Mouse (Mus musculus) bone marrow, adult 2 months (tissue): ENCODE measurements around the gene Memo1. TPM values are rescaled to one million over a fixed set of nuclear protein-coding genes. Genes with fewer than 3 reads are reported as not detected.

ENCODE experiments used
- H3K27ac ChIP-seq: fragments of 200-500 bp; 2 replicates; pipeline ENCODE4 v1.5.1; 2012; ENCODE audit warnings: low read depth, mild to moderate bottlenecking, control low read depth, inconsistent platforms, low read length; ENCODE audit not compliant: control insufficient read depth, poor library complexity, insufficient read depth
- H3K4me1 ChIP-seq: fragments of 200-500 bp; 2 replicates; pipeline ENCODE4 v1.6.1; 2011; ENCODE audit warnings: low read length; ENCODE audit not compliant: control insufficient read depth, insufficient read depth
- H3K4me3 ChIP-seq: fragments of 200-500 bp; replicated peaks from 2 replicates; pipeline ENCODE3; 2011; ENCODE audit warnings: mild to moderate bottlenecking, low read depth, low read length, control low read depth; ENCODE audit not compliant: control insufficient read depth
- CTCF ChIP-seq: fragments of 200-500 bp; IDR thresholded peaks from 2 replicates; pipeline ENCODE4 v1.5.1; 2011; ENCODE audit warnings: low read length, control low read depth; ENCODE audit not compliant: control insufficient read depth, insufficient read depth
- POLR2A ChIP-seq: fragments of 200-500 bp; IDR thresholded peaks from 2 replicates; pipeline ENCODE4 v1.6.1; 2011; ENCODE audit warnings: low read depth, mild to moderate bottlenecking, control low read depth, low read length, borderline replicate concordance; ENCODE audit not compliant: control insufficient read depth
- WGBS: fragments of 180-500 bp; shearing (Covaris S2); methylation state at CpG from one replicate; pipeline ENCODE4 v1.1.7; 2018; 5-methylcytosine and 5-hydroxymethylcytosine counted together
- polyA plus RNA-seq: library from polyadenylated mRNA; stranded (reverse); fragments of >200 nt; gene quantifications from 2 replicates; pipeline ENCODE4 v1.2.4, GENCODE M21; 2011; ENCODE audit warnings: low replicate concordance; ENCODE audit not compliant: missing spikeins, insufficient read depth, insufficient read length

The Memo1 gene
- polyA plus RNA-seq, 1 experiment: 65.0 TPM

DNA sequence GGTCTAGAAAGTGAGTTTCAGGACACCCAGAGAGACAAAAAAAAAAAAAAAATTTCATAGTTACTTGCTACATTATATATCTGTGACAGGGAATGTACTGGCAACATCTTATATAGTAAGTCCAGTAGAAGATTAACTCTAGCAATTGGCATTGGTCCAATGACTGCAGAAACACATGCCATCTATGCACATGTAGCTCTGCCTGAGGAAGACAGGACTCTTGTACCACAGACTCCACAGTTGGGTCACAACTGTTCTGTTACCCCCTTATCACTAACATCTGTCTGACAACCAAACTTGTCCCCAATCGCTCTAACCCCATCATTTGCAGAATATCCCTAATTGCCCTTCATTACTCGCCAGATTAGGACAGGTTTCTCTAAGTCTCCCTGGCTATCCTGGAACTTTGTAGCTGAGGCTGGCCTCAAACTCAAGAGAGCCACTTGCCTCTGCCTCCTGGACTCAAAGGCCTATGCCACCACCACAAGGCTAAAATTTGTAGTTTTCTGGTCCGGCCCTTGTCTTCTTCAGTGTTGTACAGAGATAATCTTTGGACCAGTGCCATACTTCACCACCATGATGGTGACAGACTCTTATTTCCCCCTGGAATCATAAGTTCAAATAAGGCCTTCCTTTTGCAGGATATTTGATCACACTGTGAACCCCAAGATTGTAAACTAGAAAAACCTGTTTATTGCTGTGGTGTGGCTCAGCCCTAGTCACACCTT lies 23.6 kb downstream of the Memo1 start:
- H3K27ac ChIP-seq: peak overlapping the region; percentile 63
- 56% methylated on average over 3 of the region's 3 CpGs for WGBS
- no peak for TF ChIP-seq POLR2A
- no peak for TF ChIP-seq CTCF
- H3K4me3 ChIP-seq: no peak overlapping the region
- peaks cover 1% of the 10 kb centered on the region for H3K4me1 ChIP-seq

GRCm38 (mm10) chr17:74270205-74270604 lies 25.1 kb downstream of the Memo1 start:
- 37% methylated on average over 2 of the region's 2 CpGs for WGBS
- Histone ChIP-seq H3K4me1 (peaks cover 1% of the 10 kb centered on the region), H3K27ac (no peak overlapping the region), H3K4me3 (no peak overlapping the region)
- no peak for TF ChIP-seq POLR2A

GRCm38 (mm10) chr17:74267415-74268180 lies 27.7 kb downstream of the Memo1 start:
- no peak overlapping the region for H3K4me3 ChIP-seq
- no peak for TF ChIP-seq POLR2A
- no peak for TF ChIP-seq CTCF
- peak overlapping the region; percentile 74 for H3K27ac ChIP-seq
- H3K4me1 ChIP-seq: peaks cover 1% of the 10 kb centered on the region
- 70% methylated on average over 11 of the region's 11 CpGs for WGBS

DNA sequence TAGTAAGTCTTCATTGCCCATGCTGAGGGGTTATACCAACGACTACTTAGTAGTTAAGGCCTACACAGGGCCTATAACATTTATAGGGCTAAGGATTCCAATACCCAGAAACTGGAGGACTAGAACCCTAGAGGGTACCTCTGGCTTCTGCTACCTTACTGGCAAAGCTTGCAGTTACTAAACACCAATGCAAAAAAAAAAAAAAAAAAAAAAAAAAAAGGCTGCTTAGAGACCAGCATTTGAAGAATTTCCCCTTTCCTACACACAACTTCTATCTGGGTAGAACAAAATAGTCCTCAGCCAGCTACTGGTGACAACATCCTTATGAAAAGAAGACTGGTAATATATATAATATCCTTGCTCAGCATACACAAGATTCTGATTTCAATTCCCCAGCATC lies 29.7 kb downstream of the Memo1 start:
- no peak overlapping the region for H3K4me3 ChIP-seq
- TF ChIP-seq CTCF: no peak
- no peak for TF ChIP-seq POLR2A
- 45% methylated on average over 1 of the region's 1 CpGs for WGBS
- peaks cover 3% of the 10 kb centered on the region for H3K4me1 ChIP-seq
- H3K27ac ChIP-seq: no peak overlapping the region

DNA sequence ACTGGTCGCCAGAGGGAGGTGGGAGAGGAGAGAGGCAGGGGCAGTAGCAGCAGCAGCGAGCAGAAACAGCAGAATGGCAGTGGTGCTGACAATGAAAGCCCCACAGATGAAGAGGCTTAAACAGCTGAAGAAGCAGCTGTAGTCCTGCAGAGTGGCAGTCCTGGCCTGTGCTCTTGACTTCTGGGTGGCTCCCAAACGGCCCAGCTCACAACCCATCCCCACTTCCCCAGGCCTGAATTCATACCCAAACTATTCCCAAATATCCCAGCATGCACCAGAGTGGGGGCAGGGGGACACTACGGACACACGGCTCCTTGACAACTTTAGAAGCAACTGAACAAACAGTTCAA lies 30.2 kb downstream of the Memo1 start:
- TF ChIP-seq POLR2A (no peak), CTCF (no peak)
- Histone ChIP-seq H3K4me3 (no peak overlapping the region), H3K4me1 (peaks cover 3% of the 10 kb centered on the region), H3K27ac (peak overlapping the region; percentile 29; the same call in 1 of the 2 replicates)
- 24% methylated on average over 5 of the region's 5 CpGs for WGBS

DNA sequence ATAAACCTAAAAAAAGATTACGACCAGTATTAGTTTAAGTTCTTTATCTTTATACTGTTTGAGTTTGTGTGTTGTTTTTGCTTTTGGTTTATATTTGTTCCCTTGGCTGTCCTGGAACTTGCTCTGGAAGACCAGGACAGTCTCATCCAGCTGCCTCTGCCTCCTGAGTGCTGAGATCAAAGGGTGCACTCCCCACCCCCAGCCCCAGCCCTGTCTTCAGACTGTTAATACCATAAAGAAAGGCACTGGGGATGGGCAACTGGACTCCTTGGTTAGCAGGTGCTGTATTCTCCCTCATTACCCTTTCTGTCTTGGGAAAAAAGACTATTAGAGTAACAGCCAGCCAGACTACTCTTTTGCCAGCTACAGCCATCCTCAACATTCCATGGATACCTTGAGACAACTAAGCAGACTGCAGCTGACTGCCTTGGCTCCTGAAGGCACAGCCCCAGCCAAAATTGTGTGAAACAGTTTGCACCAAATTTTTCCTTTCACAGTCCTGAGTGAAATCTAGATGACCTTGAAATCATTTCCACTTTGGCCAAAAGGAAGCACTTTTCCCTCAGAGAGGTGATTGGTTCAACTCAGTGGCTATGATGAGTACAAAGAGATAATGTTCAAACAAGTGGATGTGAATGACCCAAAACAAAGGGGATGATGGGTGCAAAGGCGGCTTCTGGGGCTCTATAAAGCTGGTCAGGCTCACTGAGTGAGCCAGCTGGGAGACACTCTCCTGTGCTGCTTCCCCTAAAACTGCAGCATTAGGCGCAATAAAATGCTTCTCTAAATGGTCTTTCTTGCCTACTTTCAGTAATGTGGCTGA lies 30.8 kb downstream of the Memo1 start:
- WGBS: 64% methylated on average over 3 of the region's 3 CpGs
- H3K27ac ChIP-seq: peak overlapping the region; percentile 29; the same call in 1 of the 2 replicates
- TF ChIP-seq CTCF: no peak
- no peak for TF ChIP-seq POLR2A
- no peak overlapping the region for H3K4me3 ChIP-seq
- H3K4me1 ChIP-seq: peaks cover 3% of the 10 kb centered on the region

- 82% methylated on average over 3 of the region's 3 CpGs for WGBS
- Histone ChIP-seq H3K4me3 (no peak overlapping the region), H3K27ac (no peak overlapping the region), H3K4me1 (peaks cover 3% of the 10 kb centered on the region)
- no peak for TF ChIP-seq POLR2A
- TF ChIP-seq CTCF: no peak
These were observed 32.9 kb downstream of the Memo1 start for GRCm38 (mm10) chr17:74262415-74262814.

DNA sequence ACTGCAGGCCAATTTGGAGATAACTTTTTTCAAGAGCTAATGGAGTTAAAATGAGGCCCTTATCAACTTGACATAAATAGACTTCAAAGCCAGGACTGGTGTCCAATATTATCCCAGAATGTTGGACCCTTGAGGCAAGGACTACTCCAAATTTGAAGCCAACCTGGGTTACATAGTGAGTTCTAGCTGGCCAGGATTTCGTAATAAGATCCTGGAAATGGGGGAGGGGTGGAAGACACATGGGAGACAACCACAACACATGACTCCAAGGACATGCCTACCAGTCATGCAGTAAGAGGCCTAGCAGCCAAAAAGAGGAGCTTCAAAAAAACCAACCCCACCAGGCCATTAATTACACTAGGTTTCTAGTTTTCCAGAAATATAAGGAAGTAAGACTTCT lies 50.0 kb downstream of the Memo1 start:
- TF ChIP-seq POLR2A: no peak
- 61% methylated on average over 1 of the region's 1 CpGs for WGBS
- H3K4me1 ChIP-seq: no peaks in the 10 kb centered on the region
- H3K4me3 ChIP-seq: no peak overlapping the region
- no peak overlapping the region for H3K27ac ChIP-seq
